Mouse (Mus musculus) adrenal gland, adult (tissue): ENCODE data around the gene Adgrg2.
A peak's percentile ranks its signal among the peaks of the same experiment; 100 is the strongest.

Experiments
- DNase-seq, 2 experiments: peaks; one replicate each; pipeline ENCODE4 v3.0.0; 2022 to 2023; ENCODE audit warnings: low spot score in 1 of 2; ENCODE audit not compliant: inconsistent age in 2 of 2

Adgrg2 gene

GRCm38 (mm10) chrX:160390464-160390956 lies at the start of gene Adgrg2:
TSS of gene Adgrg2 (plus strand) at chrX:160390690.
- peak; percentile 20 to 64 for DNase-seq

- no peak for DNase-seq
Measured at GRCm38 (mm10) chrX:160350995-160351394, 39.5 kb upstream of the Adgrg2 start.

GRCm38 (mm10) chrX:160351967-160352677 lies 38.4 kb upstream of the Adgrg2 start:
- DNase-seq: no peak

GRCm38 (mm10) chrX:160384748-160385501 lies 5.6 kb upstream of the Adgrg2 start:
- DNase-seq: peak; percentile 20 to 74

GRCm38 (mm10) chrX:160385502-160385772 lies 5.1 kb upstream of the Adgrg2 start:
- peak in 1 of 2 experiments; percentile 2 for DNase-seq

- DNase-seq: no peak
Measured at GRCm38 (mm10) chrX:160412930-160413453, 22.5 kb downstream of the Adgrg2 start.

- DNase-seq: no peak
Measured at GRCm38 (mm10) chrX:160413881-160414395, 23.4 kb downstream of the Adgrg2 start.

- DNase-seq: peak in 1 of 2 experiments; percentile 38
Measured at GRCm38 (mm10) chrX:160418397-160418796, 27.9 kb downstream of the Adgrg2 start.

- DNase-seq: peak in 1 of 2 experiments; percentile 24
Measured at GRCm38 (mm10) chrX:160423737-160424136, 33.2 kb downstream of the Adgrg2 start.

- peak in 1 of 2 experiments; percentile 68 for DNase-seq
Measured at GRCm38 (mm10) chrX:160426486-160426885, 36.0 kb downstream of the Adgrg2 start.

GRCm38 (mm10) chrX:160426930-160427329 lies 36.4 kb downstream of the Adgrg2 start:
- DNase-seq: no peak

- no peak for DNase-seq
Measured at GRCm38 (mm10) chrX:160432192-160432591, 41.7 kb downstream of the Adgrg2 start.

GRCm38 (mm10) chrX:160441272-160441671 lies 50.8 kb downstream of the Adgrg2 start:
- DNase-seq: no peak

- DNase-seq: no peak
Measured at GRCm38 (mm10) chrX:160448351-160448750, 57.9 kb downstream of the Adgrg2 start.

- DNase-seq: peak in 1 of 2 experiments; percentile 43
Measured at GRCm38 (mm10) chrX:160449363-160449762, 58.9 kb downstream of the Adgrg2 start.

GRCm38 (mm10) chrX:160455686-160456085 lies 65.2 kb downstream of the Adgrg2 start:
- DNase-seq: peak in 1 of 2 experiments; percentile 31

GRCm38 (mm10) chrX:160471257-160471786 lies 80.8 kb downstream of the Adgrg2 start:
- DNase-seq: peak in 1 of 2 experiments; percentile 66

GRCm38 (mm10) chrX:160489784-160490183 lies 99.3 kb downstream of the Adgrg2 start:
- no peak for DNase-seq

GRCm38 (mm10) chrX:160494333-160494732 lies 103.8 kb downstream of the Adgrg2 start:
- peak in 1 of 2 experiments; percentile 64 for DNase-seq

- no peak for DNase-seq
Measured at GRCm38 (mm10) chrX:160494921-160495320, 104.4 kb downstream of the Adgrg2 start.

GRCm38 (mm10) chrX:160496473-160496872 lies 106.0 kb downstream of the Adgrg2 start:
- no peak for DNase-seq
